Mouse (Mus musculus): ENCODE measurements around the gene F7. TPM values are rescaled to one million over a fixed set of nuclear protein-coding genes. Genes with fewer than 3 reads are reported as not detected.

Gene F7
- 0.12 TPM in 1 of 2 replicates, not detected in the other for polyA plus RNA-seq (2015; fragmentation: Nextera tagmentation; extraction: Ambion mirVana)

DNA sequence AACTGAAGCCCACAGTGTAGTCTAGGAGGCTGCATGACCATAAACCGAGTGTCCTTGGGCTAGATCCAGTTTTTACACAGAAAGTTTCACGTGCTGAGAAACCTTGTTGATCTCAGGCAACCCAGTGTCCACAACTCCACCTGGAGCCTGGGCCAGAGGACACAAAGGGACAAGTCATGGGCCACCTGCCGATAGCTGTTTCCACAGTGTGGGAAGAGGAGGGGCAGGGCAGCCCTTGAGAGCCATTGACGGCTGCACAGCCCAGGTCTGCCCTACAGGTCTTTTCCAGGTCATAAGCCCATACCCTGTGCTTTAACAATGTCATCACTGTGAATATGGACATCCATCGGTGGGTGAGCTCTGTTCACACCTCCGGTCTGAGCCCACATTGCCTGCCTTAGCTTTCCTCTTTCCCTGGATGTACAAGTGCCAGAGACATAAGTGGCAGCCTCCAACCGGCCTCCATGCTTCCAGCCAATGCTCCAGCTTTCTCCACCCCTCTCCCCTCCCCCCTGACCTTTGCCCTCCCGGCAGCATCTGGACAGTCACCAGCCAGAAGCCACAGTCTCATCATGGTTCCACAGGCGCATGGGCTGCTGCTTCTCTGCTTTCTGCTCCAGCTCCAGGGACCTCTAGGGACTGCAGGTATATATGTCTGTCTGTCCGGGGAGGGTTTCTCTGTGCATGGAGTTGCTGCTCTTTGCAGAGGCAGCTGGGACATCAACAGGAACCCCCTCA lies at the start of gene F7:
Gene F7, plus strand, starts transcription at position 548 of the 738 bp plus-strand sequence.
- 61% methylated on average over 10 of the region's 10 CpGs for WGBS
- Histone ChIP-seq H3K27me3 (ENCODE audit: control insufficient read depth, insufficient read depth, low read length) (no peaks in the 10 kb centered on the region), H3K9me3 (ENCODE audit: control insufficient read depth, low read length) (no peaks in the 10 kb centered on the region), H3K36me3 (ENCODE audit: control insufficient read depth, insufficient read depth, low read length) (no peaks in the 10 kb centered on the region), H3K4me3 (ENCODE audit: low read depth, low read length) (no peak within 1 kb of the TSS), H3K4me2 (replicated peaks; ENCODE audit: low read depth) (no peak within 1 kb of the TSS), H3K4me1 (replicated peaks; ENCODE audit: control insufficient read depth, insufficient read depth) (no peaks in the 10 kb centered on the region), H3K27ac (replicated peaks) (no peak within 1 kb of the TSS), H3K9ac (ENCODE audit: low read length) (no peak within 1 kb of the TSS)
- DNase-seq (ENCODE audit: low spot score) (no peak), ATAC-seq (ENCODE audit: low FRiP score, low TSS enrichment) (0 out of 2 replicates have a peak, but pooled peaks have one; percentile 30)
- no peak for TF ChIP-seq CTCF (IDR thresholded peaks at IDR 0.05; ENCODE audit: low read depth)
- TF ChIP-seq EP300 (optimal IDR thresholded peaks at IDR 0.05): no peak

DNA sequence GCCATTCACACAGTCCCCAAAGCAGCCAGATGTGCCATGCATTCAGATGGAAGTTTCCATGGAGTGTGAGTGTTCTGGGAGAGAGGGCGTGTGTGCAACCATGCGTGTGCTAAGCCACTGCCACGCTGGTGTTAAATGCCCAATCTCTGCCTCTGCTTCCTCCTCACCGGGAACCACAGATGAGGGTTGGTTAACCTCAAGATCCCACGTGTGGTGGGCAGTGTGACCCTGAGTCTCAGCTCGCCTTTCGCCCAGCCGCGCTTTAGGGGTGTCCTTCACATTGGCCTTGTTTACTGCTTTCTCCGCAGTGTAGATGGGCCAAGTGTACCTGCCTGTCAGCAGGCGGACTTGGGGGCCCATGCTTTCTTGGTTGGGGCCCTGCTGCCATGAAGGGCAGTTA lies 49.5 kb upstream of the F7 start:
- ATAC-seq (ENCODE audit: low FRiP score, low TSS enrichment): no peak
- Histone ChIP-seq H3K27ac (replicated peaks) (no peak overlapping the region), H3K9me3 (ENCODE audit: control insufficient read depth, low read length) (no peaks in the 10 kb centered on the region), H3K27me3 (ENCODE audit: control insufficient read depth, insufficient read depth, low read length) (no peaks in the 10 kb centered on the region), H3K36me3 (ENCODE audit: control insufficient read depth, insufficient read depth, low read length) (no peaks in the 10 kb centered on the region), H3K4me2 (replicated peaks; ENCODE audit: low read depth) (no peak overlapping the region), H3K4me1 (replicated peaks; ENCODE audit: control insufficient read depth, insufficient read depth) (no peaks in the 10 kb centered on the region), H3K9ac (ENCODE audit: low read length) (no peak overlapping the region), H3K4me3 (ENCODE audit: low read depth, low read length) (no peak overlapping the region)
- WGBS: 84% methylated on average over 11 of the region's 11 CpGs
- DNase-seq (ENCODE audit: low spot score): no peak
- TF ChIP-seq CTCF (IDR thresholded peaks at IDR 0.05; ENCODE audit: low read depth) (no peak), EP300 (optimal IDR thresholded peaks at IDR 0.05) (no peak)

DNA sequence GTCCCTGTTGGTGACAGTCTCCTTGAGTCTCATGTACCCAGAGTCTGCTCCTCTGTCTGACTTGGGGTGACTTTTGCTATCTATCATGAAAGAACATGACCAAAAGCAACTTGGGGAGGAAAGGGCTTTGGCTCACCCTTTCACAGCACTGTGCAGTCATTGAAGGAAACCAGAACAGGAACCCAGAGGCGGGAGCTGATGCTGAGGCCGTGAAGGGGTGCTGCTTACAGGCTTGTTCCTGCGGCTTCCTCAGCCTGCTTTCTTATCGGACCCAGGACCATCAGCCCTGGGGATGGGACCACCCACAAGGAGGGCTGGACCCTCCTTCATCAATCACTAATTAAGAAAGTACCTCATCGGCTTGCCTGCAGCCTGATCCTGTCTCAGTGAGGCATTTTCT lies 49.1 kb upstream of the F7 start:
- TF ChIP-seq EP300 (optimal IDR thresholded peaks at IDR 0.05) (no peak), CTCF (IDR thresholded peaks at IDR 0.05; ENCODE audit: low read depth) (no peak)
- Histone ChIP-seq H3K4me2 (replicated peaks; ENCODE audit: low read depth) (no peak overlapping the region), H3K27me3 (ENCODE audit: control insufficient read depth, insufficient read depth, low read length) (no peaks in the 10 kb centered on the region), H3K27ac (replicated peaks) (no peak overlapping the region), H3K4me1 (replicated peaks; ENCODE audit: control insufficient read depth, insufficient read depth) (no peaks in the 10 kb centered on the region), H3K36me3 (ENCODE audit: control insufficient read depth, insufficient read depth, low read length) (no peaks in the 10 kb centered on the region), H3K4me3 (ENCODE audit: low read depth, low read length) (no peak overlapping the region), H3K9me3 (ENCODE audit: control insufficient read depth, low read length) (no peaks in the 10 kb centered on the region), H3K9ac (ENCODE audit: low read length) (no peak overlapping the region)
- no peak for DNase-seq (ENCODE audit: low spot score)
- WGBS: 36% methylated on average over 5 of the region's 5 CpGs
- ATAC-seq (ENCODE audit: low FRiP score, low TSS enrichment): no peak

GRCm38 (mm10) chr8:12977325-12977724 lies 48.5 kb upstream of the F7 start:
- Histone ChIP-seq H3K27me3 (ENCODE audit: control insufficient read depth, insufficient read depth, low read length) (no peaks in the 10 kb centered on the region), H3K36me3 (ENCODE audit: control insufficient read depth, insufficient read depth, low read length) (no peaks in the 10 kb centered on the region), H3K4me1 (replicated peaks; ENCODE audit: control insufficient read depth, insufficient read depth) (no peaks in the 10 kb centered on the region), H3K4me3 (ENCODE audit: low read depth, low read length) (no peak overlapping the region), H3K9me3 (ENCODE audit: control insufficient read depth, low read length) (no peaks in the 10 kb centered on the region), H3K9ac (ENCODE audit: low read length) (no peak overlapping the region), H3K4me2 (replicated peaks; ENCODE audit: low read depth) (no peak overlapping the region), H3K27ac (replicated peaks) (no peak overlapping the region)
- ATAC-seq (ENCODE audit: low FRiP score, low TSS enrichment) (no peak), DNase-seq (ENCODE audit: low spot score) (no peak)
- WGBS: 56% methylated on average over 12 of the region's 12 CpGs
- no peak for TF ChIP-seq EP300 (optimal IDR thresholded peaks at IDR 0.05)
- no peak for TF ChIP-seq CTCF (IDR thresholded peaks at IDR 0.05; ENCODE audit: low read depth)

DNA sequence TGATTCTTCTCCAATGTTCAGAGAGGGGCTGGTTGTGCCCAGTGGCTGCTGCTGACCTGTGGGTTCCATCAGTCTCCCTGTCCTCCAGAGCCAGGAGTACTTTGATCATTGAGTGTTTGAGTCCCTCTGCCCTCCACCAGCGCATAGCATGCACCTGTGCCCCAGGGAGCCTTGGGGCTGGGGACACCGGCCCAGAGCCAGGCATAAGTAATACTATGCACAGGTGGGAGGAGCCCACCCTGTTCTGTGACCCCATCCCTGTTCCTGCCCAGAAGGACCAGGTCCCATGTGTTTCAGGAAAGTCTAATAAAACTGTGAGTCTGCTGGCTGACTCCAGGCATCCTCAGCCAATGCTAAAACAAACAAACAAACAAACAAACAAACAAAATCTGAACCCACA lies 47.5 kb upstream of the F7 start:
- Histone ChIP-seq H3K9me3 (ENCODE audit: control insufficient read depth, low read length) (no peaks in the 10 kb centered on the region), H3K4me2 (replicated peaks; ENCODE audit: low read depth) (no peak overlapping the region), H3K9ac (ENCODE audit: low read length) (no peak overlapping the region), H3K27me3 (ENCODE audit: control insufficient read depth, insufficient read depth, low read length) (no peaks in the 10 kb centered on the region), H3K27ac (replicated peaks) (no peak overlapping the region), H3K4me3 (ENCODE audit: low read depth, low read length) (no peak overlapping the region), H3K36me3 (ENCODE audit: control insufficient read depth, insufficient read depth, low read length) (no peaks in the 10 kb centered on the region), H3K4me1 (replicated peaks; ENCODE audit: control insufficient read depth, insufficient read depth) (no peaks in the 10 kb centered on the region)
- 64% methylated on average over 2 of the region's 2 CpGs for WGBS
- DNase-seq (ENCODE audit: low spot score): no peak
- no peak for ATAC-seq (ENCODE audit: low FRiP score, low TSS enrichment)
- TF ChIP-seq EP300 (optimal IDR thresholded peaks at IDR 0.05): no peak

DNA sequence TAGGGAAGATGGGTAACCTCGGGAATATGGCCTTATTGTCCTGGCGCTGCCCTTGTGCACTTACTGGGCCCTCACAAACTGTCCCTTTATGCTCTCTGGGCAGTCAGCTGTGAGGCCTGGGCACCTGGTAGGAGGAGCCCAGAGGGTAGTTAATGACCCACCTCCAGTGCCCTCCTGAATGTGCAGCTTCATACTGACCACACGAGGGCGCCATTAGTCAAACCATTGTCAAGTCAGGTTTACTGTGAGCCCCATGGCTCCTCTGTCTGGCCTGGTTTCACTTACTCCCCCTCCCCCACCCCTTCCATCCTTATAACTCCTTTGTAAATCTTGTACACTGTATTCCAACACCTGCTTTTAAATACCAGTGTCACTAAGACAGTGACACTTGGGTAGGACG lies 47.1 kb upstream of the F7 start:
- TF ChIP-seq CTCF (IDR thresholded peaks at IDR 0.05; ENCODE audit: low read depth) (peak; percentile 89), EP300 (optimal IDR thresholded peaks at IDR 0.05) (no peak)
- WGBS: 28% methylated on average over 5 of the region's 5 CpGs
- no peak overlapping the region for H3K4me3 ChIP-seq (ENCODE audit: low read depth, low read length)
- H3K36me3 ChIP-seq (ENCODE audit: control insufficient read depth, insufficient read depth, low read length): no peaks in the 10 kb centered on the region
- H3K27ac ChIP-seq (replicated peaks): no peak overlapping the region
- no peaks in the 10 kb centered on the region for H3K9me3 ChIP-seq (ENCODE audit: control insufficient read depth, low read length)
- DNase-seq (ENCODE audit: low spot score) (peak; percentile 68), ATAC-seq (ENCODE audit: low FRiP score, low TSS enrichment) (peak; percentile 81)
- no peak overlapping the region for H3K4me2 ChIP-seq (replicated peaks; ENCODE audit: low read depth)
- no peaks in the 10 kb centered on the region for H3K27me3 ChIP-seq (ENCODE audit: control insufficient read depth, insufficient read depth, low read length)
- no peaks in the 10 kb centered on the region for H3K4me1 ChIP-seq (replicated peaks; ENCODE audit: control insufficient read depth, insufficient read depth)
- no peak overlapping the region for H3K9ac ChIP-seq (ENCODE audit: low read length)

Data from stomach, postnatal 0 days (tissue).